Mouse (Mus musculus) 3134 (cell line): ENCODE measurements at regions not wholly inside any gene's neighbourhood (a gene's known extent, or its start where the extent isn't known, plus 50 kb on each side); places are given as distances from the start of the nearest gene placed in this dataset.

Experiments
- DNase-seq: peaks from one replicate; pipeline ENCODE4 v3.0.0-alpha.2; 2011; ENCODE audit warnings: low spot score; ENCODE audit not compliant: insufficient read length; ENCODE audit errors: extremely low read depth

DNA sequence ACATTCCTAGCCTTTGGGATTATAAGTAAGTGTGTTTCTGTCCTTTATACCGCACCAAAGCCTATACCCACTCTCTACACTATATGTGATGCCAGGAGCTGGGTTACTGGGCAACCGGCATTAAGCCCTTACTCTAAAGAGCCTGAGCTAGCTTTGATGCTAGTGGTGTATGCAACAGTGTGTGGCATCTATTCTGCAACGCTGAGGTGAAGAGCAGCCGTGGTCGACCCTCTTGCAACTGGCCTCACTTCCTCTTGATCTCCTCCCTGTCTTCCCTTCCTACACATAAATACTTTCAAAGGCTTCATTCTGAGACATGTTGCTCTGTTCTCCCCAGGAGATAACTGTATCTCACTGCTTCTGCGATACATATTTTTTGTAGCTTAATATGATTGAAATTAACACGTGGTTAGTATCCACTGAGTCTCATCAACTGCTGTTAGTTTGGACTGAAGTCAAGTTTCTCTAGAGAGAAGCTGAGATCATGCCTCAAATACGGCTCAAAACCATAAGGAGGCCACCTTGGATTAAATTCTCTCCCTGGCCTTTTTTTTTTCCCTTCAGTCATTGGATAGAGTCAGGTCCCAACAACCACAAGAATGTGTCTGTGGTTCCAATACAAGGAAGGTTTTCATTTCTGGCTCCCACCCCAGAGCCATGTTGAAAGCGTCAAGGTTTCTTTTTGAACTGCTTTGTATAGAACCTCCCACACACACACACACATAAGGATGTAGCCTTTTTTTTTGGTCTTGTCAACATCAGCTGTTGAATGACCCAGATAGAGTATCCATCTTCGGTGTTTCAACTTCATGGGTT lies 191.2 kb upstream of the Jmjd1c start:
- peak; percentile 70 for DNase-seq

DNA sequence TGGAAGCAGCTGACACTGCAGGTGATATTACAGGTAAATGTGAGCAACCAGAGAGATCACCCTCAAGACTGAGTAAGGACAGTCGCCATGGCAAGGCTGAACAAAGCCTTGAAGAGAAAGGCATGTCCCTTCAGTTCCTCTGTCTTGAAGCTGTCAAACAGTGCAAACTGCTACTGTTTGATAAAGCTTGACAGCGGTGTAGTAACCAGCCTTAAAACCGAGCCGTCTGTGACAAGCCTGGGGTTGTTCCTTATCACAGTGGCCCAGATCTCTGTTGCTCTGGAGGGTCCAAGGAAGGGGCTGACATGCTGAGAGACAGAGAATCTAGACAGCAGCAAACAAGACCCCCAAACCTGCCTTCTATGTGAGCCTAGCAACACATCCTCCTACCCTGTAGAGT lies 188.1 kb upstream of the Jmjd1c start:
- DNase-seq, result no peak

DNA sequence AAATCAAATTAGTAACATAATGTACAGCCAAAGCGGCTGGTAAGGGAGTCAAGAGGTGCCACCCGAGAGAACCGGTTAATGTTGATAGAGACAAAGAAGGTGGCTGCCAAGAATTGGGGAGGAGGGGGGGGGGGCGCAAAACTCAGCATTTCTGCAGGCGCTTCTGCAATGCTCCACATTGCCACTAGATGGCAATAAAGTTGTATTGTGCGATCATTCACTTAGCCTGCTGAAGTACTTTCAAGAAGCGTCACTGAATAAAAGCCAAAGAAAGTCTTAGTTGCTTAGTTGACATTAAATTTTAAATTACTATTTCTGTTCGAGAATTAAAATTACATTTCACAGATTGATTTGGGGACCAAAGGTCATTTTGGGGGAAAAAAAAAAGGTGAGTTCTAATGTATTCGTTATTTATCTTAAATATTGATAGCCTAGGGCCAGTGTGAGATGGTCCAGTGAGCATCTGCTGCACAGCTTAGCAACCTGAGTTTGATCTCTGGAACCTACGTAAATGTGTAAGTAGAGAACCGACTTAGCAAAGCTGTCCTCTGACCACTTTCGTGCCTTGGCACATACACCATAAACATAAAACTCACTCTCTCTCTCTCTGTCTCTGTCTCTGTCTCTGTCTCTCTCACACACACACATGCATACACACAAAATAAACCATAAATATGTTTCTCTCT lies 186.6 kb upstream of the Jmjd1c start:
- DNase-seq, result peak; percentile 37

DNA sequence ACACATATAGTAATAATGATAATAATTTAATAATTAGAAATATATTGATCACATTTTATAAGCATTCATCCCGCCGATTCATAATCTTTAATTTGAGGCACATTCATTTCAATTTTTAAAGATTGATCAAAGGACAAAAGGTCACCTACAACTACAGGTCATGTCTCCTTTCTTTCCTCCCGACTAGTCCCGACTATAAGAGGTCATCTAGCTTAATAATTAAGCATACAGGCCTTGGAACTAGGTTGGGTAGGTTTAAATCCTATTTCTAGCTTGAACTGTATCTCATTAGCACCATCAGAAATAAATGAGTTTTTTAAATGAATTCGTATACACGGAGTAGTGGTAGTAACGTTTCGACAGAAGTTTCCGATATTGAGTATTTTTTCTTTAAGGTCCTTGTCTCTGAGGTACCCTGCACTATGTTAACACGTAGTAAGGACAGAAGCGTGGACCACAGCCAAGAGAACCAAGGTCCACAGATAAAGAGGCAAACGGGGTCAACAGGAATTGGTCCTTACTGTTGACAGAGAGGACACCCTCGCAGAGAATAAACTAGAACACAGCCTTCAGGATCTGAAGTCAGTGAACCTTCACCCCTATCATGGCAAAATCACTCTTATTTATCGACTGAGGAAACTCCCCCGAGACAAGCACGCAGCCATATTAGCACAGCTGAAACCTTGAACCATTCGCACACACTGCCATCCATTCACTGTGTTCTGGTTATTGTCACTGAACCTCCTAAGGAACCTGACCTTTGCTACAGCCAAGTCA lies 185.8 kb upstream of the Jmjd1c start:
- DNase-seq, result no peak

DNA sequence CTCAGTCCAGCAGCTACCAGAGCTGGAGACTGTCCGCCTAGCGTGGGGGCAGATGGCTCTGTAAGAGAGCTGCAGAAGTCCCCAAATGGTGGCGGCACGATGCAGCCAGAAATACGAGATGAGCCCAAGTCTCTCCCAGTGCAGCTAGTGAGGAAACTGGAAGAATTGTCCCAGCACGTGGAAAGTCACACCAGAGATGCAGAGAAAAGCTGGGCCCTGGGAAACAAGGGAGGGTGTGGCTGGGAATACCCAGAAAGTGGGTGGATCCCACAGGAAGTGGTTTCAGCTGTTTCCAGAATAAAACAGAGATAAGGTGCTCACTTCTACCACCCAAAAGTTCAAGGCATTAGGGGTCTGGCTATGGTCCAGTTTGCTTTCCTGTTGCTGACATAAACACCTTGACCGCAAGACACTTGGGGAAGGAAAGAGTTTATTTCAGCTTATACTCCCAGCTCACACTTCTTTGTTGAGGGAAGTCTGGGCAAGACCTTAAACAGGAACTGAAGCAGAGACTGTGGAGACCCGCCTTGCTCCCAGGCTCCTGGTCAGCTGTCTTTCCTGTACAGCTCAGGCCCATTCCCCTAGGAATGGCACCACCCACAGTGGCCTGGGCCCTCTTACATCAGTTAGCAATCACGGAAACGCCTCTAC lies 184.5 kb upstream of the Jmjd1c start:
- no peak for DNase-seq

DNA sequence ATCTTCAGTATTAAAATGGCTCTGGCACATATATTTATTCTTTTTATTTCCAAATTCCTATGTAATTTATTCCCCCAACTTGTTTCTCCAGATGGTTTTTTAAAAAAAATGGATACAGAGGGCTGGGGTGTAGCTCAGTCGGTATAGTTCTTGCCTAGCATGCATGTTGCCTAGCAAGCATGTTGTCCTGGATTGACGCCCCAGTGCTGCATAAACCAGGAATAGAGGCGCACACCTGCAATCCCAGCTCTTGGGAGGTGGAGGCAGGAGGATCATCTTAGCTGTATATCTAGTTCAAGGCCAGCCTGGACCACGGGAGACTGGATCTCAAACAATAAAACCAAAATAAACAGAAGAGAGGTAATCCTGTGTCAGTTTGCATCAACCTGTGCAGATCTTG lies 183.5 kb upstream of the Jmjd1c start:
- no peak for DNase-seq

DNA sequence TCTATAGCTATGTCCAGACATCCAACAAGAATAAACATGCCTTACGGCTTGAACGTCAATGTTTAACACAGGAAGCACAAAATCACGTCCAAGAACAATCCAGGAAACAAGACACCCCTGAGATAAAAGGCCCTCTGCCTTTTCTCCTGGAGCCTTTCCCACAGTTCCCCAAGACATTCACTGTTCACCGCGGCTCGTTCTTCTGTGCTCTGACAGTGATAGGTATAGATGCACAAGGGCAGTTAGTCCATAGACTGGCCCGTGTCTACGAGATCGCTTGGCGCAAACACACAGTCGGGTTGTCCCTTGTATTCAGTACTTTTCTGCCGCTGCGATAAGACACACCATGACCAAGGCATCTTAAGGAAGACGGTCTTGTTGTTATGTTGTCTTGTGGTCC lies 182.7 kb upstream of the Jmjd1c start:
- DNase-seq, result no peak

DNA sequence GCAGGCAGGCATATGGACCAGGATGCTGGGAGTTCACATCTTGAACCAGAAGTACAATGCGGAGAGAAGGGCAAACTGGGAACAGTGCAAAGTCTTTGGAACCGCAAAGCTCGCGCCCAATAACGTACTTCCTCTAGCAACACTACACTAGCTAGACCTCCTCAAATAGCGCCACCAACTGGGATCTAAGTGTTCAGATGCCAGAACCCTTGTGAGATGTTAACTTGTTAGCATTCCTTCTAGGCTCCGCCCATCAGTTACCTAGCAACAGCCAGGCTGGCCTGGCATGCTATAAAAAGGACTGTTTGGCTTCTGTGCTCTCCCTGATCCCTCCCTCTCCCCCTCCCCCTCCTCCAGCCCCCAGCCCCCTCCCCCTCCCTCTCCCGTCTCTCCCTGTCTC lies 182.3 kb upstream of the Jmjd1c start:
- DNase-seq, result no peak

DNA sequence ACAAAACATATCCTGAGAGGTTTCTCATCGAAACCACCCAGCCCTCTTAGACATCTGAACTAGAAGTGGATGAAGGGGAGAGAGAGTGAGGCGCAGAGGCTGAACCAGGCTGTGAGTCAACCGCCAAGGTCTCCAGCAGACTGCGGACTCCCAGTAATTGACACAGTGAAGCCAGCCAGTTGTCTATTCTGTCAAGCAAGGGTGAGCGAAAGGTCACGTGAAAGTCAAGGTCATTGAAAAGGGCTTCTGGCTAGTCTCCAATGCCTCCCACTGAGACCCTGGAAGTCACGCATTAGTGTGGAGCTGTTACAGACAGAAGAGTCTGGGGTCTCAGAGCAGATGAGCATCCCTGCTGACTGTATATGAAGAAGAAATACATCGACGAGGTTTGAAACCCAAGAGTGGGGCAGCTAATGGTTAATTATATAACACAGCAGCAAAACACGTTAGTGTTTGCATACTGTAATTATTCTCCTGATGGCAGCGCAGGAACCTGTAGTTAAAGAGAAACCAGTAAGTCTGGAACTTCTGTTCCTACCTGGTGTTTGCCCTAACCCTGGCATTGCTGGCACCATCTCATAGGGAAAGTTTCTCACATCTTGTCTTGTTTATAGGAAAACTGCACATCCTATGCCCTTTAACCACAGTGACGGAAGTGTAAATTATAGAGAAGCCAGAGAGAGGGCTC lies 181.5 kb upstream of the Jmjd1c start:
- DNase-seq, result no peak

DNA sequence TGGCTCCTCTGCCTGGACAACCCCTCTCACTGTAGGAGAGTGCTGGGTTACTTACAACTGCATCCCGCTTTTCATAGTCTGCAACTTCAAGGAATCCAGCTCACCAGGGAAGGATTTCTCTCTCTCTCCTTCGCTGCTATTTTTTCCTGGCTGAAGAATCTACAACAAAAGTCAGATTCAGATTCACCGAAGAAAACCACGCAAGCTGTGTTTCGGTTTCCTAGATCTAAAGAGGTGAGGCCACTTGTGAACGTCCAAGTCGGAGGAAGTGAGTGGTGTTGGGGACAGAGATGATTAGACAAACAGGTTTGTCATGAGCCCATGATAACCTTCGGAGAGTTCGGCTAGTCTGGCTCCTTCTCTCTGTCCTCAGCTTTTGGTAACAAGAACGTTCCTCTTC lies 180.1 kb upstream of the Jmjd1c start:
- DNase-seq, result no peak

DNA sequence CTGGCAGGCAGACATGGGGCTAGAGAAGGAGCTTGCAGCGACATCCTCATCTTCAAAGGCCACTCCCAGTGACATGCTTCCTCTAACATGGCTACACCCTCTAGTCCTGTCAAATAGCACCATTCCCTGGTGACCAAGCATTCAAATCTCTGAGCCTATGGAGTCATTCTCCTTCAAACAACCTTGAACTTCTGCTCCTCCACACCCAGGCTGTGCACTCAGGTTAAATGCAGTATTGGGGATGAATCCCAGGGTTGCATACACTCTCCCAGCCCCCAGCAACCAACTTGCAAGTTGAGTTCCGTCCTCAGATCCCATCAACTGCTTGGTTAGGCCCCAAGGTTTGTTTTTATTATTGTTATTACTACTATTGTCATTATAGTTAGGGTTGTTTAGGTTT lies 178.2 kb upstream of the Jmjd1c start:
- no peak for DNase-seq

DNA sequence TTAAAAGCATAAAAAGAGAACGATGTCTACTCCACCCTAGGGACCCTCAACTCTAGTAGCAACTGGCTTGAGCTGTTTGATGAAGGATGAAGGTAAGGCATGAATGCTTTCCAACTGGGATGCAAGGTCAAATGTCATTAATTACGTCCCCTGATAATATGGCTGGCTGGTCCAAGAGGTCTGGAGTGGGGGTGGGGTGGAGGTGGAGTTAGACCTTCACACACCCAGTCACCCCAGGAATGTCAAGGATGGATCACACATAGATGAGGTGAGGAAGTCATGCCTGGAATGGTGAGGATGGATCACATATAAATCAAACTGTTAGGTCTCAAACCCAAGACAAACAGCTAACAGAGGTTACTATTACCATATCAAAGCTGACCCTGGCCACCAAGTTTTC lies 177.2 kb upstream of the Jmjd1c start:
- no peak for DNase-seq

DNA sequence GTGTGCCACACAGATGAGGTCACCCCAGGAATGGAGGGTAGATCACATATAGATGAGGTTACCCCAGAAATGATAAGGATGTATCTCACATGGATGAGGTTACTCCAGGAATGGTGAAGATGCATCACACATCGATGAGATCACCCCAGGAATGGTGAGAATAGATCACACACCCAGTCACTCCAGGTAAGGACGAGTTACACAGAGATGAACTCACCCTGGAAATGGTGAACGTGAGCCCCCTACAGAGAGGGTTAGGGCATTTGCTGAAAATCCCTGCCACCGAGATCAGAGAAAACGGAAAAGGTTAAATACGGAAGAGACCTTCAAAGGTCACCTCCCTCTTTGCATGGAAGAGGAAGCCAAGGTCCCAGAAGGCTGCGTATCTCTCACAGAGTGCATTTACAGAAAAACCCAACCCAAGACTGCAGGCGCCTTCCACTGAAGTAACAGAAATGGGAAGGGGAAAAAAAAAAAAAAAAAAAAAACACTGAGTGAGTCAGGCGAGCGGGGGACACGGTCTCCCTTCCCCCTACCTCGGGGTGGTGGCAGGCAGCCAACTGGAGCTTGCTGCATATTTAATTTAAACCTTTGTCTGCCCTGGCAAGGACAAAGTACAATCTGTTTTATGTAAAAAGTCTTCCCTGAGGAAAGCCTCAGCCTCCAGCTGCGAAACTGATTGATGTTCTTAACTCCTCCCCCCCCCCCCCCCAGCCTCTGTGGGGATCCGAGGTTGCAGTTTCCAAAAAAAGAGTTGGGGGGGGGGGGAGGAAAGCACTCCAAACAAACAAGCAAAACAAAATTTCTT lies 175.8 kb upstream of the Jmjd1c start:
- peak; percentile 67 for DNase-seq

DNA sequence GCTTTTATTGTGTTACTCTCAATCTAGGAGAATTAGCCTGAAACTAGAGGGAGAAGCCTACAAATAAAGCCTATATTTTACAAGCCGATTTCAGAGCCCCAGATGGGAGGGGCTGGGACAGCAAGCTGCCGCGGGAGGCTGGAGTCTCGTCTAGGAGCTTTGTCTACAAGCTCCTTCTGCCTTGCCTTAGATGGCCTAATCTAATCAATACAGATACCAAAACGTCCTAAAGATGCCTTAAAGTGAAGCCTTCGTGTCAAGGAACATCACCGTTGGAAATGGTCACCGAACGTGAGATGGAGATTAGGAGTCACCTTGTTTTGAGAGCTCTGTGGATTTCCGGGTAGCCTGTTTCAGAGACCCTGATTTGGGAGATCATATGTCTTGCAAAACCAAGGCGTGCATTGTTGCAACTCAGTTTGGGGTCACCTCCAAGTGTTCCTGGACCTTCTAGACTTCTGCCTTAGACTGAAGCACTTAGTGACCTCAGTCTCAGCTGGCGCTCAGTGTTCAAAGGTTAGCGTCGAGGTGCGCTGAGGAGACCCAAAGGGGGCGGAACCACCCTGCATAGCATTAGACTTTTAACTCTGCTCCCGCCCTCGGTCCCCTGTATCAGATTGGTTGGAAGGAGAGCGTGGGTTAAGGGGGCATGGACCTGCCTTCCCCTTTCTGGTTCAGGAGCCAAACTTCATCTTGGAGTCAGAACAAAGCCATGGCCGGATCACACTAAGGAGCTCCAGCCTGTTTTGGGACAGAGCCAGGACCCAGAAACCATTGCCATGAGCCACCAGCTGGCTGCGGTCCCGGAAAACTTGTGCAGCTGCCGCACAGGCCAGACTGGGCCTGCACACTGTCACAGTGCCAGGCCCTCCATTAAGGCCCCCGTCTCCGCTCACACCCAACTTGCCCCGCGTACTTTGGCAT lies 174.9 kb upstream of the Jmjd1c start:
- peak; percentile 90 for DNase-seq

DNA sequence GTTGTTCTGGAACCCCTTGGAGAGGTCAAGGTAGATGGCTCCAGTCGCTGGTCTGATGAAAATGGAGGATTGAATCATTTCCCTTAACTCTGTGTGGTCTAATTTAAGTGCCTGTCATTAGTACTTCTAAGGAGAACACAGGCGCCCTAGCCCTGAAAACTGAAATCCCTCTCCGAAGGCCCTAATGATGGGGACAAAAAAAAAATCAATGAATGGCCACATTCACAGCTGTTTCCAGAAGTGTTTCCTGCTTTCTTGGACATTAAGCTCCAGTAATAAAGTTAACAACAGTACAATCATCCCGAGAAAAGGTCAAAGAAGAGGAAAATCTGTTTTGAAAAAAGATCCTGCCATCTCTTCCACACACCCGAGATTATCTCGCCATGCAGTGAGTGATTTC lies 174.1 kb upstream of the Jmjd1c start:
- DNase-seq, result no peak

DNA sequence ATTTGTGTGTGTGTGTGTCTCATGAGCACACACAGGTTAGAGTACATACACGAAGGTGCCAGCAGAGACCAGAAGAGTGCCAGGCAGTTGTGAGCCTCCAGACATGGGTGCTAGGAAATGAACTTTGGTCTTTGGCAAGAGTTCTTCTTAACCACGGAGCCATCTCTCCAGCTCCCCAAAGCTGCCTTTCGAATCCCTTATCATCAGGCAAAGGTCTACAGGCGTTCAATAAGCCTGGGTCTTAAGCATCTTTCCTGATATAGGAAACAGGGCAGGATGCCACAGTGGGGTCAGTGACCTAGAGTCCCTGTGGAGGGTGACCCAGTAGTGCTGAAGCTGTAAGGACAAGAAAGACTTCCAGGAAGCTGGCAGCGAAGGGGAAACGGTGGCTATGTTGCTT lies 173.6 kb upstream of the Jmjd1c start:
- no peak for DNase-seq

DNA sequence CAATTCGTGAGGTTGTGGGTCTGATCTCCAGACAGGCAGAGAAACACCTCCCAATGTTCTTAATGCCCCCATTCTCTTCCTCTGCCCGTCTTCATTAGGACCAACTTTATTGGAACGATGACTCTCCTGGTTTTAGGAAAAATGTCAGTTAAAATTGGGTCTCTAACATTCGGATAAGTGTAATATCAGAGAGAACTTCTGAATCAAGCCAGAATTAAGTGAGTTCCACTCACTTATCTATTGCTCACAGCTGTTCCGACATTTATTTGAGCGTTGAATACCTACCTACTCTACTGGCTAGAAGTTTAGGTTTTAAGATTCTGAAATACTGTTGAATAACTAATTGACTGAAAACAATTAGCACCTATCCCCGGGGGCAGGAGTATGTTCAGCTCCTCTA lies 172.0 kb upstream of the Jmjd1c start:
- DNase-seq, result no peak

DNA sequence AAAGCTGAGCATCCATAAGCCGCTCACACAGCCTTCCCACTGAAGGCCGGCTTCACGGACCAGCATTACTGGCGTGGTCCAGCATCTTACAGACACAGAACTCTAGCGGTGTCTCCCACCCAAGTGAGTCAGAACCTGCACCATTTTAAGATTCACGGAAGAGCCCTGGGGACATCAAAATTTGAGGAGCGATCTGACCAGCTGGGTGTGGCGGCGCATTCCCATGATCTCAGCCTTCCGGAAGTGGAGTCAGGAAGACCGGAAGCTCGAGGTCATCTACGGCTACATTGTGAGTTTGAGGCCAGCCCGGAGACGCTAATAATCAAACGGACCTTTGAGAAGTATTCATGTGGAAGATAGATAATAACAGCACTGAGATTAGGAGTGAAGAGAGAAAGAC lies 171.5 kb upstream of the Jmjd1c start:
- no peak for DNase-seq
